Mouse (Mus musculus): Measurements from ENCODE around the gene Zfp654. TPM values are rescaled to one million over a fixed set of nuclear protein-coding genes. Genes with fewer than 3 reads are reported as not detected.

Zfp654 gene
- polyA plus RNA-seq, 1 experiment from 2014 or later, result 7.0 TPM

DNA sequence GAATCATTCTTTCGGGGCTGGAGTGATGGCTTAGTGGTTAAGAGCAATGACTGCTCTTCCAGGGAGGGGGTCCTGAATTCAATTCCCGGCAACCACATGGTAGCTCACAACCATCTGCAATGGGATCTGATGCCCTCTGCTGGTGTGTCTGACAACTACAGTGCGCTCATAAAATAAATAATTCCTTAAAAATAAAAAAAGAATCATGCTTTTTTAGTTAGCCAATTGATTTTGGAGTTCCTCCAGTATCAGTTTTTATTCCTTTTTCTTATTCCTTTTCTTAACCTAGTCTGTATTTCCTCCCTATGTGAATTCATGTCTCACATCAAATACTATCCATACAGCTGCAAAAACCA is 9.1 kb downstream of the Zfp654 start:
- Histone ChIP-seq H3K27ac (ENCODE audit: low read length) (no peak overlapping the region), H3K9me3 (ENCODE audit: control insufficient read depth, low read length) (no peaks in the 10 kb centered on the region), H3K4me1 (replicated peaks; ENCODE audit: control insufficient read depth, insufficient read depth, low read length) (no peaks in the 10 kb centered on the region), H3K36me3 (ENCODE audit: control insufficient read depth, insufficient read depth) (no peaks in the 10 kb centered on the region), H3K27me3 (replicated peaks; ENCODE audit: control insufficient read depth, insufficient read depth, low read length) (no peaks in the 10 kb centered on the region), H3K4me3 (replicated peaks; ENCODE audit: low read length) (no peak overlapping the region), H3K9ac (replicated peaks; ENCODE audit: low read depth, low read length) (no peak overlapping the region), H3K4me2 (ENCODE audit: low read length) (no peak overlapping the region)
- WGBS, result 94% methylated on average over 3 of the region's 3 CpGs
- no peak for ATAC-seq

- H3K4me2 ChIP-seq (ENCODE audit: low read length), result no peak overlapping the region
- no peaks in the 10 kb centered on the region for H3K27me3 ChIP-seq (replicated peaks; ENCODE audit: control insufficient read depth, insufficient read depth, low read length)
- no peak overlapping the region for H3K27ac ChIP-seq (ENCODE audit: low read length)
- 89% methylated on average over 5 of the region's 5 CpGs for WGBS
- H3K4me1 ChIP-seq (replicated peaks; ENCODE audit: control insufficient read depth, insufficient read depth, low read length), result no peaks in the 10 kb centered on the region
- no peak for ATAC-seq
- H3K36me3 ChIP-seq (ENCODE audit: control insufficient read depth, insufficient read depth), result no peaks in the 10 kb centered on the region
- no peak overlapping the region for H3K9ac ChIP-seq (replicated peaks; ENCODE audit: low read depth, low read length)
- no peaks in the 10 kb centered on the region for H3K9me3 ChIP-seq (ENCODE audit: control insufficient read depth, low read length)
- H3K4me3 ChIP-seq (replicated peaks; ENCODE audit: low read length), result no peak overlapping the region
Observed at GRCm38 (mm10) chr16:64841481-64842373, 9.7 kb downstream of the Zfp654 start.

- H3K4me3 ChIP-seq (replicated peaks; ENCODE audit: low read length), result no peak overlapping the region
- H3K4me1 ChIP-seq (replicated peaks; ENCODE audit: control insufficient read depth, insufficient read depth, low read length), result no peaks in the 10 kb centered on the region
- H3K9me3 ChIP-seq (ENCODE audit: control insufficient read depth, low read length), result no peaks in the 10 kb centered on the region
- 91% methylated on average over 2 of the region's 2 CpGs for WGBS
- H3K27ac ChIP-seq (ENCODE audit: low read length), result no peak overlapping the region
- no peak for ATAC-seq
- no peak overlapping the region for H3K9ac ChIP-seq (replicated peaks; ENCODE audit: low read depth, low read length)
- H3K27me3 ChIP-seq (replicated peaks; ENCODE audit: control insufficient read depth, insufficient read depth, low read length), result no peaks in the 10 kb centered on the region
- H3K4me2 ChIP-seq (ENCODE audit: low read length), result no peak overlapping the region
- H3K36me3 ChIP-seq (ENCODE audit: control insufficient read depth, insufficient read depth), result no peaks in the 10 kb centered on the region
Observed at GRCm38 (mm10) chr16:64836709-64837108, 14.7 kb downstream of the Zfp654 start.

DNA sequence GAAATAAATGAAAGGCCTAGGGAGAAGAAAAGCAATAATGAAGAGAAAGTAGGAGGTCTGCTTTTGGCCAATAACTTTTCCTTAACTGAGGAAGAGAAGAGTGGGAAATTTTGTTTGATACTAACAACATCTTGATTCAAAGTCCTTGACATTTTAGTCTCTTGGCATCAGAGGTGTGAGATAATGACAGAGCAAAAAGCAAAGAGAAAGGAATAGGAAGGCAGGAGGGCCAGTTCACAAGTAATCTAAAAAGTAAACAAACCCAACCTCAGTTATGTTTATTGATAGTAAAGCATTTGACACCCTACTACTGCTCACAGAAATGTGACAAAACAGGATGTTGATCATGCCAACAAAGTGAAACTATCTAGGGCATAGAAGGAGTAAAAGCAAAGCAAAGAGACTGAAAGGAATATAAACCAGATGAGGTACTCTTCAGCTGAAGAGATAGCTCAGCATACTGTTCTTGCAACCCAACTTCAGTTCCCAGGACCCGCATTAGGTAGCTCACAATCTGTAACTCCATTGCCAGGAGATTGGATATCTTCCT is 15.4 kb downstream of the Zfp654 start:
- Histone ChIP-seq H3K27ac (ENCODE audit: low read length) (no peak overlapping the region), H3K36me3 (ENCODE audit: control insufficient read depth, insufficient read depth) (no peaks in the 10 kb centered on the region), H3K4me1 (replicated peaks; ENCODE audit: control insufficient read depth, insufficient read depth, low read length) (no peaks in the 10 kb centered on the region), H3K9ac (replicated peaks; ENCODE audit: low read depth, low read length) (no peak overlapping the region), H3K27me3 (replicated peaks; ENCODE audit: control insufficient read depth, insufficient read depth, low read length) (no peaks in the 10 kb centered on the region), H3K9me3 (ENCODE audit: control insufficient read depth, low read length) (no peaks in the 10 kb centered on the region), H3K4me2 (ENCODE audit: low read length) (no peak overlapping the region), H3K4me3 (replicated peaks; ENCODE audit: low read length) (no peak overlapping the region)
- 87% methylated on average over 1 of the region's 1 CpGs for WGBS
- no peak for ATAC-seq

DNA sequence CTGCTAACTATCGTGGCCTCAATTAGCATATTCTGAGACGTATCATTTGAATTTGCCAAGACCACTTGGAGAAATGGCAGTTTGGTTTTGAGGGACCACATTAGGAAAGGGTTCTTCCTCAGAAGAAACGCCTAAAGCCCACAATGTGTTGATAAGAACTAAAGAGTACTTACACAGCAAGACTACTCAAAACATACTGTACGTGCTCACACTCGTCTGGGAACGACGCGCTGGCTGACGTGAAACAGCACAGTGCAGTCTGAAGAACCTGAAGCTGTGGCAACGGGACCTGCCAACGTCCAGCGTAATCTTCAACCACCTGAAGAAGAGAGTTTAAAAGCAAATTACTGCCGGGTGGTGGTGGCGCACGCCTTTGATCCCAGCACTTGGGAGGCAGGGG is 21.2 kb downstream of the Zfp654 start:
- WGBS, result 95% methylated on average over 15 of the region's 15 CpGs
- H3K9ac ChIP-seq (replicated peaks; ENCODE audit: low read depth, low read length), result no peak overlapping the region
- H3K9me3 ChIP-seq (ENCODE audit: control insufficient read depth, low read length), result no peaks in the 10 kb centered on the region
- H3K36me3 ChIP-seq (ENCODE audit: control insufficient read depth, insufficient read depth), result no peaks in the 10 kb centered on the region
- H3K4me2 ChIP-seq (ENCODE audit: low read length), result no peak overlapping the region
- no peak overlapping the region for H3K27ac ChIP-seq (ENCODE audit: low read length)
- no peak for ATAC-seq
- H3K4me3 ChIP-seq (replicated peaks; ENCODE audit: low read length), result no peak overlapping the region
- H3K27me3 ChIP-seq (replicated peaks; ENCODE audit: control insufficient read depth, insufficient read depth, low read length), result no peaks in the 10 kb centered on the region
- no peaks in the 10 kb centered on the region for H3K4me1 ChIP-seq (replicated peaks; ENCODE audit: control insufficient read depth, insufficient read depth, low read length)

GRCm38 (mm10) chr16:64824474-64824873 is 27.0 kb downstream of the Zfp654 start:
- Histone ChIP-seq H3K9me3 (ENCODE audit: control insufficient read depth, low read length) (no peaks in the 10 kb centered on the region), H3K4me2 (ENCODE audit: low read length) (no peak overlapping the region), H3K4me3 (replicated peaks; ENCODE audit: low read length) (no peak overlapping the region), H3K27me3 (replicated peaks; ENCODE audit: control insufficient read depth, insufficient read depth, low read length) (no peaks in the 10 kb centered on the region), H3K36me3 (ENCODE audit: control insufficient read depth, insufficient read depth) (no peaks in the 10 kb centered on the region), H3K4me1 (replicated peaks; ENCODE audit: control insufficient read depth, insufficient read depth, low read length) (no peaks in the 10 kb centered on the region), H3K27ac (ENCODE audit: low read length) (no peak overlapping the region), H3K9ac (replicated peaks; ENCODE audit: low read depth, low read length) (no peak overlapping the region)
- WGBS, result 92% methylated on average over 1 of the region's 1 CpGs
- no peak for ATAC-seq

DNA sequence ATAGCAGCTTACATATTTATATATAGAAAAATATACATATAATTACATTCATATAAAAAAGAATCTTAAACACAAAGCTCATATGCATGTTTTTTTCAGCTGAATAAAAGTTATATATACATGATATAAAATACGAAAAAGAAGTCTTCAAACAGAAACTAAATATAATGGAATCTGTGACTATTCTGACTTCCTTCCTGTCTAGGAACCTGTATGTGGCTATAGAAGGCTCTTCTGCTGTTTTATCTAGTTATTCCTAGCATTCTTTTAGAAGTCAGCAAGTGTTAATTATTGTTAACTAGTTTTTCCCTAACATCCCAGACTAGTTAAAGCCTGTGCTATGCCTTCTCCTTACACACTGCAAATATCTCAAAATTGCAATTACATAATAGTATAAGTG is 27.6 kb downstream of the Zfp654 start:
- H3K4me3 ChIP-seq (replicated peaks; ENCODE audit: low read length), result no peak overlapping the region
- 0 out of 2 replicates have a peak, but pooled peaks cover 3% of the 10 kb centered on the region for H3K4me1 ChIP-seq (replicated peaks; ENCODE audit: control insufficient read depth, insufficient read depth, low read length)
- WGBS, result 88% methylated on average over 1 of the region's 1 CpGs
- no peak overlapping the region for H3K27ac ChIP-seq (ENCODE audit: low read length)
- no peak for ATAC-seq
- no peak overlapping the region for H3K9ac ChIP-seq (replicated peaks; ENCODE audit: low read depth, low read length)
- H3K36me3 ChIP-seq (ENCODE audit: control insufficient read depth, insufficient read depth), result no peaks in the 10 kb centered on the region
- H3K9me3 ChIP-seq (ENCODE audit: control insufficient read depth, low read length), result no peaks in the 10 kb centered on the region
- H3K27me3 ChIP-seq (replicated peaks; ENCODE audit: control insufficient read depth, insufficient read depth, low read length), result no peaks in the 10 kb centered on the region
- no peak overlapping the region for H3K4me2 ChIP-seq (ENCODE audit: low read length)

GRCm38 (mm10) chr16:64817094-64817765 is 34.2 kb downstream of the Zfp654 start:
- Histone ChIP-seq H3K4me3 (replicated peaks; ENCODE audit: low read length) (no peak overlapping the region), H3K27ac (ENCODE audit: low read length) (no peak overlapping the region), H3K9ac (replicated peaks; ENCODE audit: low read depth, low read length) (no peak overlapping the region), H3K4me1 (replicated peaks; ENCODE audit: control insufficient read depth, insufficient read depth, low read length) (0 out of 2 replicates have a peak, but pooled peaks cover 3% of the 10 kb centered on the region), H3K36me3 (ENCODE audit: control insufficient read depth, insufficient read depth) (peaks cover 5% of the 10 kb centered on the region; the same call in 1 of the 2 replicates), H3K9me3 (ENCODE audit: control insufficient read depth, low read length) (no peaks in the 10 kb centered on the region), H3K4me2 (ENCODE audit: low read length) (no peak overlapping the region), H3K27me3 (replicated peaks; ENCODE audit: control insufficient read depth, insufficient read depth, low read length) (no peaks in the 10 kb centered on the region)
- no peak for ATAC-seq
- 94% methylated on average over 3 of the region's 3 CpGs for WGBS

DNA sequence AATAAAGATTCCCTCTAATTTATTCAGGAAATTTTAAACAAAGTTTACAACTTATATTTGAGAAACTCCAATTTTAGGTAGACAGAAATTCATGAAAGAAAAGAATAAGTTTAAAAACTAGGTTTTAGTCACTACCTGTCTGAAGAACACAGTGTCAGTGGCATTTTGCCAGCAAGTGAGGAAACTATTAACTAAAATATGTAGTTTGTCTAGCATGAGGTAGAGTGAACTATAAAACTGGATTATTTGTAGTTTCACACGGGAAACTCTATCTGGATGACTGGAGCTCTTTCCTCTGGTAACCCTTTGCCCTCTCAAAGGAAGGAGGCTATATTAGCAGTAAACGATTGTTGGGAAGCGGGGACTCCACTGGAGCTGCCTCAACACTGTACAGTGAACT is 48.4 kb downstream of the Zfp654 start:
- no peak overlapping the region for H3K4me2 ChIP-seq (ENCODE audit: low read length)
- H3K4me1 ChIP-seq (replicated peaks; ENCODE audit: control insufficient read depth, insufficient read depth, low read length), result no peaks in the 10 kb centered on the region
- WGBS, result 90% methylated on average over 3 of the region's 3 CpGs
- no peak overlapping the region for H3K9ac ChIP-seq (replicated peaks; ENCODE audit: low read depth, low read length)
- no peaks in the 10 kb centered on the region; the same call in 1 of the 2 replicates for H3K36me3 ChIP-seq (ENCODE audit: control insufficient read depth, insufficient read depth)
- no peak overlapping the region for H3K27ac ChIP-seq (ENCODE audit: low read length)
- no peak for ATAC-seq
- no peak overlapping the region for H3K4me3 ChIP-seq (replicated peaks; ENCODE audit: low read length)
- H3K9me3 ChIP-seq (ENCODE audit: control insufficient read depth, low read length), result no peaks in the 10 kb centered on the region
- no peaks in the 10 kb centered on the region for H3K27me3 ChIP-seq (replicated peaks; ENCODE audit: control insufficient read depth, insufficient read depth, low read length)
